Mouse (Mus musculus): ENCODE measurements at regions not wholly inside any gene's neighbourhood (a gene's known extent, or its start where the extent isn't known, plus 50 kb on each side); places are given as distances from the start of the nearest gene placed in this dataset.

DNA sequence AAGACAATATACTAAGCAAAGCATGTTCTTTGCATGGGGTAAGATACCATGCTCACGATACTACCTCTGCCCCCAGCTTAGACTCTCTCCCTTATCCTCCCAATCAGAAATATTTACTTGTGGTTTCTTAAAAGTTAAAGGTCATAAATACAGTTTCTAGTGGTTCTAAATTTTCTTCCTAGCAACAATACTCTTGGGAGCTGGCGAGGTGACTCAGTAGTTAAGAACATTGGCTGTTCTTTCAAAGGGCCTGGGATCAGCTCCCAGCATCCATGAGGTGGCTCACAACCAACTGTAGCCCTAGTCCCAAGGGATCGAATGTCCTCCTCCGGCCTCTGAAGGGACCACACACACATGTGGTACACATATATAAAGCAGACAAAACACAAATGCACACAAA is 92.8 kb upstream of the Intu start:
- DNase-seq (ENCODE audit: low spot score), result no peak
- Histone ChIP-seq H3K27me3 (replicated peaks; ENCODE audit: control insufficient read depth, insufficient read depth, low read length) (no peaks in the 10 kb centered on the region), H3K4me1 (replicated peaks; ENCODE audit: control insufficient read depth, insufficient read depth, low read length) (no peaks in the 10 kb centered on the region), H3K4me2 (ENCODE audit: low read length) (no peak overlapping the region), H3K4me3 (ENCODE audit: low read depth, low read length) (no peak overlapping the region), H3K36me3 (ENCODE audit: control insufficient read depth, insufficient read depth, low read length) (no peaks in the 10 kb centered on the region), H3K27ac (ENCODE audit: low read depth) (no peak overlapping the region), H3K9me3 (ENCODE audit: control insufficient read depth, low read length) (no peaks in the 10 kb centered on the region), H3K9ac (ENCODE audit: low read length) (no peak overlapping the region)
- no peak for ATAC-seq (replicated peaks; ENCODE audit: low FRiP score, low TSS enrichment, low read depth)
- 87% methylated on average over 4 of the region's 4 CpGs for WGBS

DNA sequence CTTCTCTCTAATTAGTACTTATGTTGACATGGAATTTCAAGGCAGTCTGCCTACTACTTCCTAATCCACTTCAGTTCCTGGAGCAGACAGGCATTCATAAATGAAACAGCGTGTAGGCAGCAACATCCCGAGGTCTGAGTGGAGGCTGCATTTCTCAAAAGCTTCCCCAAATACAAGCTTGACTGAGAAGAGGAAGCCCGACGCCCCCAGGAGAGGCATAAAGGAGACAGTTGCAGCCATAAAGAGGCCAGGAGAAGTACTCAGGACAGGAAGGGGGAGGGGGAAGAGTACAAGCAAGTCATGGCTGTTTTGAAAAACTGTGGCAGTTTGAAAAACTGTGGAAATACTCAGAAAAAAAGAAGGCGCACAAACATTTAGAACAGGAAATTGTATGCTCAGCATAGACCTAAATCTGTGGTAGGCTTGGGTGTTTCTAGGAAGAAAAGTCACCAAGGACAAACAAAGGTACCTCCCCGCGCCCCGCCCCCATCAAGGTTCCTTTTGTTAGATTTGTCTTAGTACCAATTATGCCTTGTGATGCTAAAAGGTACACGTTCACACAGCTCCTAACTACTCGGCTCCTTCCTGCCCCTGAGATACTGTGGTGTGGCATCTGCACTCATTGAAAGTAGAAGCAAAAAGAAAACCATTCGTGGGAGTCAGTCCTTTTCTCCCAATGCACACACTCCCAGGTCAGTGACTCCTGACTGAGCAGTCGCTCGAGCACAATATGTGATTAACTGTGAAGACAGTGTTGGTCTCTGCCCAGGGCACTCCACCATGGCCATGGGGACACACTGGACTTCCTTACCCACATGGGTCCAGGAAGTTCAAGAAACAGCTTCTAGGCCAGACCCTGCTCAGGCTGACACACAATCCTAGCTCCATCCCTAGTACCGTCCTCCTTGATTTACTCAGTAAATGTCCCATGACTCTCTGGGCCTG is 89.7 kb upstream of the Intu start:
- no peak overlapping the region for H3K27ac ChIP-seq (ENCODE audit: low read depth)
- no peak overlapping the region for H3K4me3 ChIP-seq (ENCODE audit: low read depth, low read length)
- H3K4me2 ChIP-seq (ENCODE audit: low read length), result no peak overlapping the region; the same call in 1 of the 2 replicates
- H3K9me3 ChIP-seq (ENCODE audit: control insufficient read depth, low read length), result no peaks in the 10 kb centered on the region
- H3K4me1 ChIP-seq (replicated peaks; ENCODE audit: control insufficient read depth, insufficient read depth, low read length), result no peaks in the 10 kb centered on the region
- no peaks in the 10 kb centered on the region for H3K36me3 ChIP-seq (ENCODE audit: control insufficient read depth, insufficient read depth, low read length)
- no peaks in the 10 kb centered on the region for H3K27me3 ChIP-seq (replicated peaks; ENCODE audit: control insufficient read depth, insufficient read depth, low read length)
- WGBS, result 52% methylated on average over 14 of the region's 14 CpGs
- DNase-seq (ENCODE audit: low spot score) (no peak), ATAC-seq (replicated peaks; ENCODE audit: low FRiP score, low TSS enrichment, low read depth) (no peak)
- H3K9ac ChIP-seq (ENCODE audit: low read length), result no peak overlapping the region

DNA sequence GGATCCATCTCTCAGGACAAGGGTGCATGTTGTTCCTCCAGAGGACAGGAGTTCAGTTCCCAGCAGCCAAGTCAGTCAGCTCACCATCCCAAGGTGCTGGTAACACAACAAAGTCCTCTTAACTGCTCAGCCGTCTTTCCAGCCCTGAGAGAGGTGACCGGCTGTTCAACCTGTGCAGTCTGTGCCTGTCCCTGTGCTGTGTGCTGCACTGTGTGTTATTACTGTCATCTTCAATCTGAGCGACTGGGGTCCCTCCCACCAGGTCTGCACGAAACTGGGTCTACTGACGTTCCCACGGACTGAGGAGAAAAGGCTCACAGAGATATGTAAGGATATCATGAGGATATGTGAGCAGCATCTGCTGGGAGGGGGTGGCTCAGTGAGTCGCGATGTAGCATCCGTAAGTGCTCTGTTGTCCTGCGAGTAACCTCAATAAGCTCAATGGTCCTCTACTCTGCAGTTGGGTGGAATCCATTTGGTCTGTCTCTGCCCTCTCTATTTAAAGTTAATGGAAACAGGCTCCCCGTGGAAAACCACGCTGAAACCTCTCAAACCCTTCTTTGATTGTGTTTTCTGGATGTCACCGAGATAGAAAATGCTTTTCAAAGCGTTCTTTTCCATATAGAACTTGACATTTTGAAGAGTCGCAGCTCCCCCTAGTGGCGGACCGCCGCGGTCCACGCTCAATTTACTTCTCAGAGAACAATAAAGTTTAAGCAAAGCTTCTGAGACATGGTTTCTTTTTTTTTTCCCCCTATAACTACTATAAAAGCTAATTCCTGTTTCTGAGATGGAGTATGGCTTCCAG is 87.1 kb upstream of the Intu start:
- H3K9me3 ChIP-seq (ENCODE audit: control insufficient read depth, low read length), result no peaks in the 10 kb centered on the region
- no peaks in the 10 kb centered on the region for H3K4me1 ChIP-seq (replicated peaks; ENCODE audit: control insufficient read depth, insufficient read depth, low read length)
- H3K4me2 ChIP-seq (ENCODE audit: low read length), result peak overlapping the region; percentile 36
- H3K36me3 ChIP-seq (ENCODE audit: control insufficient read depth, insufficient read depth, low read length), result no peaks in the 10 kb centered on the region
- 30% methylated on average over 20 of the region's 20 CpGs for WGBS
- no peak overlapping the region for H3K27ac ChIP-seq (ENCODE audit: low read depth)
- H3K4me3 ChIP-seq (ENCODE audit: low read depth, low read length), result no peak overlapping the region
- no peak overlapping the region for H3K9ac ChIP-seq (ENCODE audit: low read length)
- peak; percentile 94 for DNase-seq (ENCODE audit: low spot score)
- no peaks in the 10 kb centered on the region for H3K27me3 ChIP-seq (replicated peaks; ENCODE audit: control insufficient read depth, insufficient read depth, low read length)
- no peak for ATAC-seq (replicated peaks; ENCODE audit: low FRiP score, low TSS enrichment, low read depth)

DNA sequence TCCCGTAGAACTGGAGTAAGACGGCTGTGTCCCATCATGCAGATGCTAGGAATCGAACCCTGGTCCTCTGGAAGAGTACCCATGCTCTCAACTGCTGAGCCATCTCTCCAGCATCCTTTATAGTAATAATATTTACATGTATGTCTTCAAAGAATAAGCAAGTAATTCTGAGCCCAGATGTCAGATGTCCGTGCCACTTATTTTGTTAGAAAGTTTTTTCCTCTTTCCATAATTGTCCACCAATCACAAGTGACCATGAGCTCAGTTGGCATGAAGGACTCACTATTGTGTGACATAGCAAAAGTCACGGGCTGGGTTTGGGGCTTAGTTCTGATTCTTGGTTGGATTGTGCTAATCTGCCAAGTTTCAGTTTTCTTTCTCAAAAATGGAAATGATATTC is 78.1 kb upstream of the Intu start:
- H3K36me3 ChIP-seq (ENCODE audit: control insufficient read depth, insufficient read depth, low read length), result no peaks in the 10 kb centered on the region
- no peak overlapping the region for H3K4me3 ChIP-seq (ENCODE audit: low read depth, low read length)
- H3K27me3 ChIP-seq (replicated peaks; ENCODE audit: control insufficient read depth, insufficient read depth, low read length), result no peaks in the 10 kb centered on the region
- no peaks in the 10 kb centered on the region for H3K9me3 ChIP-seq (ENCODE audit: control insufficient read depth, low read length)
- no peak overlapping the region for H3K27ac ChIP-seq (ENCODE audit: low read depth)
- H3K9ac ChIP-seq (ENCODE audit: low read length), result no peak overlapping the region
- H3K4me1 ChIP-seq (replicated peaks; ENCODE audit: control insufficient read depth, insufficient read depth, low read length), result 0 out of 2 replicates have a peak, but pooled peaks cover 6% of the 10 kb centered on the region
- DNase-seq (ENCODE audit: low spot score), result no peak
- H3K4me2 ChIP-seq (ENCODE audit: low read length), result no peak overlapping the region
- ATAC-seq (replicated peaks; ENCODE audit: low FRiP score, low TSS enrichment, low read depth), result no peak
- WGBS, result 82% methylated on average over 5 of the region's 5 CpGs

DNA sequence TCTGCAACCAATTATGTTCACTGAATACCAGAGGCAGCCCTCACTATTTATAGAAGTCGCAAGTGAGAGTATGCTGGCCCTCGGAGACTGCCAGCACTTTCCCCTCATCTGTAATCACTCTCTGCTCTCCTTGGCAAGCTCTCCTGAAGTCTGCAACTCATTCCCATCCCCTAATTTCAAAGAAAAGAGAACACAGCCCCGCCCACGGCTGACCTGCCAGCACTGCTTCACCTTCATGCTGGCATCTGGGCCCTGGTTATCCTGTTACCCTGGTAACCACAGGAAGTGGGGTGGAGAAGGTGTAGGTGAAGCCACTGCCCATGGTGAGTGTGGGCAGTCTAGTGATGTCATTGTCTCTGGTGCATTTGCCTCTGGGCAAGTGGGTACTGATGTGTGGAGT is 77.5 kb upstream of the Intu start:
- 24% methylated on average over 4 of the region's 4 CpGs for WGBS

DNA sequence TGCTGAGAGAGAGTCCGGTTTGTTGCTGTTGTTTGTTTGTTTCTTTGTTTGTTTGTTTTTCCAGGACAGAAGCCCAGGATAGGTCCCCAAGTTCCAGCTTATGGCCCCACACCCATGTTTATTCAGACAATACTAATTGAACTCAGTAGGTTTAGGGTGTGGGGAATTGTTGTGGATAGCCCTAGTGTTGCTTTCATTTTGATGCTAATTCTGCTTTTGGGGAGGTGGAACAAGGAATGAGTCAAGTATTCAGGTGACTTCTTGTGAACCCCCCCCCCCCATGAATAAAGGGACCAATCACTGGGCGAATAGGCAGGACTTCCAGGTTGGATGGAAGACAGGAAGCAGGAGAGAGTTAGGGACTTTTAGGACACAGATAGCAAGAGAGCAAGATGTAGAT is 75.0 kb upstream of the Intu start:
- no peak for DNase-seq (ENCODE audit: low spot score)
- Histone ChIP-seq H3K4me3 (ENCODE audit: low read depth, low read length) (no peak overlapping the region), H3K9ac (ENCODE audit: low read length) (no peak overlapping the region), H3K4me1 (replicated peaks; ENCODE audit: control insufficient read depth, insufficient read depth, low read length) (0 out of 2 replicates have a peak, but pooled peaks cover 6% of the 10 kb centered on the region), H3K27me3 (replicated peaks; ENCODE audit: control insufficient read depth, insufficient read depth, low read length) (no peaks in the 10 kb centered on the region), H3K4me2 (ENCODE audit: low read length) (no peak overlapping the region), H3K27ac (ENCODE audit: low read depth) (no peak overlapping the region), H3K36me3 (ENCODE audit: control insufficient read depth, insufficient read depth, low read length) (no peaks in the 10 kb centered on the region), H3K9me3 (ENCODE audit: control insufficient read depth, low read length) (no peaks in the 10 kb centered on the region)
- WGBS, result 78% methylated on average over 2 of the region's 2 CpGs
- ATAC-seq (replicated peaks; ENCODE audit: low FRiP score, low TSS enrichment, low read depth), result no peak

More for the DNA sequence above, 77.5 kb upstream of the Intu start:
- H3K9ac ChIP-seq (ENCODE audit: low read length), result no peak overlapping the region
- ATAC-seq (replicated peaks; ENCODE audit: low FRiP score, low TSS enrichment, low read depth) (no peak), DNase-seq (ENCODE audit: low spot score) (no peak)
- H3K9me3 ChIP-seq (ENCODE audit: control insufficient read depth, low read length), result no peaks in the 10 kb centered on the region
- H3K4me1 ChIP-seq (replicated peaks; ENCODE audit: control insufficient read depth, insufficient read depth, low read length), result 0 out of 2 replicates have a peak, but pooled peaks cover 6% of the 10 kb centered on the region
- no peak overlapping the region for H3K4me2 ChIP-seq (ENCODE audit: low read length)
- H3K27me3 ChIP-seq (replicated peaks; ENCODE audit: control insufficient read depth, insufficient read depth, low read length), result no peaks in the 10 kb centered on the region
- no peaks in the 10 kb centered on the region for H3K36me3 ChIP-seq (ENCODE audit: control insufficient read depth, insufficient read depth, low read length)
- H3K4me3 ChIP-seq (ENCODE audit: low read depth, low read length), result no peak overlapping the region
- H3K27ac ChIP-seq (ENCODE audit: low read depth), result no peak overlapping the region

DNA sequence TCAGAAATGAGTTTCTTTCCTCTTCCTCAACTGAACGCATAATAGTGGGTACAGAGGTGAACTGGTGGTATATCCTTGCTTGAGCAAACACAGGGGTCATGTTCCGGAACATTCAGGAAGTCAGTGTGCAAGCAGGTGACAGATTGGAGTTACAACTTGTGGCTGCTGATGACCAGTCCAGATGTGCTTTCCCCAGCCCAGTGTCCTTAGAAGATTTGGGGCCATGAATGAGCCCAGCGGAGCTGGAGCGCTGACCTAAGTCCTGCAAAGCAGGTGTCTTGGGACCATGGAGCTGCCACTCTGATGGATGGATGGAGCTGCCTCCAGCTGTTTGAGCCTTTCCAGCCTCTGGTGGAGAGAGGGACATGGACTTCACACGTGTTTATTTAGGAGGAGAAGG is 72.6 kb upstream of the Intu start:
- 79% methylated on average over 5 of the region's 5 CpGs for WGBS
- Histone ChIP-seq H3K36me3 (ENCODE audit: control insufficient read depth, insufficient read depth, low read length) (no peaks in the 10 kb centered on the region), H3K9me3 (ENCODE audit: control insufficient read depth, low read length) (no peaks in the 10 kb centered on the region), H3K9ac (ENCODE audit: low read length) (no peak overlapping the region), H3K4me1 (replicated peaks; ENCODE audit: control insufficient read depth, insufficient read depth, low read length) (0 out of 2 replicates have a peak, but pooled peaks cover 5% of the 10 kb centered on the region), H3K4me2 (ENCODE audit: low read length) (no peak overlapping the region), H3K27ac (ENCODE audit: low read depth) (no peak overlapping the region), H3K27me3 (replicated peaks; ENCODE audit: control insufficient read depth, insufficient read depth, low read length) (no peaks in the 10 kb centered on the region), H3K4me3 (ENCODE audit: low read depth, low read length) (no peak overlapping the region)
- ATAC-seq (replicated peaks; ENCODE audit: low FRiP score, low TSS enrichment, low read depth), result no peak
- DNase-seq (ENCODE audit: low spot score), result no peak

DNA sequence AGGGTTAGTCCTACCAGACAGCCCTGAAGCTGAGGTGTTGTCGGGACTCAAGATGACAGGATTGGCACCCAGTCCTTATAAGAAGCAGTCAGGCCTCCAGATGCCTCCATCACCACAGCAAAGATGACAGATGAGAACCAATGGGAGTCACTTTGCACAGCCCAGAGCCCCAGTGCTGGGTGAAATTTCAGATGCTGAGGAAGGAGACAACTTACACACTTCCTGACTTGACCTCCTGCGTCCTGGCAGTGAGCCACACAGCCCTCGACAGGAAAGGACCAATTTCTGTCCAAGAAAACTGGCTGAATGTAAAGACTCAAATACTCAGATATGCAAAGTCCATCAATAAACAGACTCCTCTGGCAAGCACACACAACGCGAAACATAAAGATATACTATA is 67.6 kb upstream of the Intu start:
- DNase-seq (ENCODE audit: low spot score) (no peak), ATAC-seq (replicated peaks; ENCODE audit: low FRiP score, low TSS enrichment, low read depth) (no peak)
- WGBS, result 70% methylated on average over 5 of the region's 5 CpGs
- H3K27ac ChIP-seq (ENCODE audit: low read depth), result no peak overlapping the region
- no peaks in the 10 kb centered on the region for H3K4me1 ChIP-seq (replicated peaks; ENCODE audit: control insufficient read depth, insufficient read depth, low read length)
- no peaks in the 10 kb centered on the region for H3K9me3 ChIP-seq (ENCODE audit: control insufficient read depth, low read length)
- H3K4me2 ChIP-seq (ENCODE audit: low read length), result no peak overlapping the region
- H3K36me3 ChIP-seq (ENCODE audit: control insufficient read depth, insufficient read depth, low read length), result no peaks in the 10 kb centered on the region
- H3K4me3 ChIP-seq (ENCODE audit: low read depth, low read length), result no peak overlapping the region
- no peaks in the 10 kb centered on the region for H3K27me3 ChIP-seq (replicated peaks; ENCODE audit: control insufficient read depth, insufficient read depth, low read length)
- H3K9ac ChIP-seq (ENCODE audit: low read length), result no peak overlapping the region
